In genomic region chr3:107188226-107188899, GRCm38 (mm10) we compare ENCODE assay signal across 9 mouse cellular contexts. TPM values are rescaled to one million over a fixed set of nuclear protein-coding genes. Genes with fewer than 3 reads are reported as not detected.
A peak's percentile ranks its signal among the peaks of the same experiment; 100 is the strongest.
DNase-seq lines count a peak whose midpoint lies in the region; ATAC-seq lines count a peak whose summit lies in the region.
"Had no signal": no experiment of that assay in that cellular context is flagged by ENCODE, and none has a peak within 500 bp of the region (broad histone marks: within the 10 kb centered on the region; RNA-seq: fewer than 3 reads in every experiment).

No protein-coding gene starts in this region.

- H3K27me3 ChIP-seq in hindbrain, embryonic 12.5 days: 0 out of 2 replicates have a peak, but pooled peaks cover 2% of the 10 kb centered on the region
- no peaks in the 10 kb centered on the region for H3K27me3 ChIP-seq in neural tube, embryonic 11.5 days (ENCODE audit: control insufficient read depth, insufficient read depth, low read length)

- H3K4me3 ChIP-seq in hindbrain, embryonic 12.5 days: no peak overlapping the region
- no peak overlapping the region for H3K4me3 ChIP-seq in neural tube, embryonic 11.5 days (ENCODE audit: low read depth, low read length)

- peaks cover 4% of the 10 kb centered on the region; the same call in 1 of the 2 replicates for H3K4me1 ChIP-seq in hindbrain, embryonic 12.5 days
- H3K4me1 ChIP-seq in neural tube, embryonic 11.5 days (ENCODE audit: control insufficient read depth, insufficient read depth, low read length): no peaks in the 10 kb centered on the region

- no peak overlapping the region for H3K4me2 ChIP-seq in hindbrain, embryonic 12.5 days (replicated peaks)
- H3K4me2 ChIP-seq in neural tube, embryonic 11.5 days (ENCODE audit: low read depth): no peak overlapping the region

- ATAC-seq in CD4-positive, CD25-positive, alpha-beta regulatory T cell, adult 4 months: peak; percentile 60
- ATAC-seq in hindbrain, embryonic 12.5 days (ENCODE audit: low FRiP score): peak; percentile 70
- peak; percentile 84 for ATAC-seq in neural tube, embryonic 11.5 days (ENCODE audit: insufficient read depth, low FRiP score, low TSS enrichment)

- WGBS in hindbrain, embryonic 12.5 days: 46% methylated on average over 6 of the region's 6 CpGs
- WGBS in neural tube, embryonic 11.5 days: 44% methylated on average over 6 of the region's 6 CpGs

- H3K36me3 ChIP-seq in hindbrain, embryonic 12.5 days: no peaks in the 10 kb centered on the region
- H3K36me3 ChIP-seq in neural tube, embryonic 11.5 days (ENCODE audit: control insufficient read depth, insufficient read depth, low read length): no peaks in the 10 kb centered on the region

- H3K9ac ChIP-seq in hindbrain, embryonic 12.5 days: no peak overlapping the region
- no peak overlapping the region for H3K9ac ChIP-seq in neural tube, embryonic 11.5 days (ENCODE audit: low read length)

- no peaks in the 10 kb centered on the region for H3K9me3 ChIP-seq in hindbrain, embryonic 12.5 days (replicated peaks)
- H3K9me3 ChIP-seq in neural tube, embryonic 11.5 days (ENCODE audit: control insufficient read depth, low read length): no peaks in the 10 kb centered on the region

- intact Hi-C loops in left cerebral cortex, postnatal 10 days (cut with DNase I): loop anchor here (1.0 to 5.0 kb wide), 3 partner anchors 94 to 286 kb away; no protein-coding TSS in a partner anchor

- peak; percentile 44 for DNase-seq in NIH3T3 (ENCODE audit: low read depth)
- peak; percentile 41 for DNase-seq in embryo, embryonic 11 days
- peak; percentile 69 to 76 for DNase-seq in left cerebral cortex, postnatal 10 days (ENCODE audit: extremely low spot score in 1 of 2, low spot score in 2 of 2)
- peak; percentile 53 for DNase-seq in neural tube, embryonic 11.5 days (ENCODE audit: low spot score)
- DNase-seq in thymus, postnatal 0 days (ENCODE audit: low spot score): peak; percentile 66
- no peak for DNase-seq in urinary bladder, postnatal 4 days (ENCODE audit: low spot score in 2 of 2)

- H3K27ac ChIP-seq in hindbrain, embryonic 12.5 days: no peak overlapping the region
- H3K27ac ChIP-seq in neural tube, embryonic 11.5 days (ENCODE audit: low read depth, low read length): no peak overlapping the region

RNA-seq across cellular contexts. Expression of gene Kcna10, which starts 5.5 kb away (rescaled TPM):
- not detected for polyA plus RNA-seq in CD4-positive, CD25-positive, alpha-beta regulatory T cell, adult 4 months (2017; shearing (Covaris generic))
- polyA plus RNA-seq in hindbrain, embryonic 12.5 days (2016; fragmentation: Nextera tagmentation; extraction: Ambion mirVana): not detected in 2 replicates
- total RNA-seq in left cerebral cortex, postnatal 10 days (2021): not detected
- polyA plus RNA-seq in neural tube, embryonic 11.5 days (2014; fragmentation: Nextera tagmentation; extraction: Ambion mirVana): not detected in 2 replicates
- not detected in 2 replicates for polyA plus RNA-seq in thymus, postnatal 0 days (2015; fragmentation: Nextera tagmentation; extraction: Ambion mirVana)
- polyA plus RNA-seq: gonadal fat pad, adult 2 months had no signal

RNA-seq across cellular contexts. Expression of gene Cym, which starts 33.2 kb away (rescaled TPM):
- under 1 TPM in 1 of 2 experiments, not detected in 1; 0.43 TPM for polyA plus RNA-seq in CD4-positive, CD25-positive, alpha-beta regulatory T cell, adult 4 months (2017; shearing (Covaris generic))
- not detected in 2 replicates for polyA plus RNA-seq in hindbrain, embryonic 12.5 days (2016; fragmentation: Nextera tagmentation; extraction: Ambion mirVana)
- total RNA-seq in left cerebral cortex, postnatal 10 days (2021): under 1 TPM in 1 of 2 experiments, not detected in 1; 0.28 TPM
- polyA plus RNA-seq in neural tube, embryonic 11.5 days (2014; fragmentation: Nextera tagmentation; extraction: Ambion mirVana): not detected in 2 replicates
- 1.2 and 1.3 TPM in 2 replicates for polyA plus RNA-seq in thymus, postnatal 0 days (2015; fragmentation: Nextera tagmentation; extraction: Ambion mirVana)

RNA-seq across cellular contexts. Expression of gene A630076J17Rik, which starts 42.1 kb away (rescaled TPM):
- polyA plus RNA-seq in CD4-positive, CD25-positive, alpha-beta regulatory T cell, adult 4 months (2017; shearing (Covaris generic)): not detected
- polyA plus RNA-seq in hindbrain, embryonic 12.5 days (2016; fragmentation: Nextera tagmentation; extraction: Ambion mirVana): not detected in 2 replicates
- not detected for total RNA-seq in left cerebral cortex, postnatal 10 days (2021)
- not detected in 2 replicates for polyA plus RNA-seq in neural tube, embryonic 11.5 days (2014; fragmentation: Nextera tagmentation; extraction: Ambion mirVana)
- 0.92 and 1.7 TPM in 2 replicates for polyA plus RNA-seq in thymus, postnatal 0 days (2015; fragmentation: Nextera tagmentation; extraction: Ambion mirVana)

RNA-seq across cellular contexts. Expression of gene Prok1, which starts 51.1 kb away (rescaled TPM):
- not detected for polyA plus RNA-seq in CD4-positive, CD25-positive, alpha-beta regulatory T cell, adult 4 months (2017; shearing (Covaris generic))
- not detected in 2 replicates for polyA plus RNA-seq in hindbrain, embryonic 12.5 days (2016; fragmentation: Nextera tagmentation; extraction: Ambion mirVana)
- not detected for total RNA-seq in left cerebral cortex, postnatal 10 days (2021)
- not detected in 2 replicates for polyA plus RNA-seq in neural tube, embryonic 11.5 days (2014; fragmentation: Nextera tagmentation; extraction: Ambion mirVana)
- 0.08 and 0.22 TPM in 2 replicates for polyA plus RNA-seq in thymus, postnatal 0 days (2015; fragmentation: Nextera tagmentation; extraction: Ambion mirVana)

Comparison
In these comparisons a context has a peak if more than half of its experiments do, and no peak if none do; other contexts are left out.
1. DNase-seq: peak in NIH3T3 (single experiment), embryo, embryonic 11 days (single experiment), left cerebral cortex, postnatal 10 days (2 of 2), neural tube, embryonic 11.5 days (single experiment) and thymus, postnatal 0 days (single experiment); none in urinary bladder, postnatal 4 days (0 of 2).
2. Peak in every context shown above with its lines, with median percentiles within 50 percentile points of each other: ATAC-seq.